Mouse (Mus musculus) neural tube, embryonic 14.5 days (tissue): ENCODE data around the gene Farsb. TPM values are rescaled to one million over a fixed set of nuclear protein-coding genes. Genes with fewer than 3 reads are reported as not detected.

Experiments
- ATAC-seq: fragments of 200-750 bp; cut with Nextera tagmentation; 2 replicates; pipeline ENCODE4 v1.8.0; 2017; ENCODE audit warnings: low read depth, mild to moderate bottlenecking, moderate TSS enrichment, moderate library complexity
- H3K27ac ChIP-seq: fragments of 300-500 bp; sonication (generic); 2 replicates; pipeline ENCODE4 v1.5.1; 2014; ENCODE audit warnings: low read depth, mild to moderate bottlenecking, control low read depth, low read length, moderate library complexity, mixed read lengths
- H3K27me3 ChIP-seq: fragments of 300-500 bp; sonication (generic); 2 replicates; pipeline ENCODE4 v1.6.1; 2014; ENCODE audit warnings: low read length; ENCODE audit not compliant: control insufficient read depth, insufficient read depth
- H3K36me3 ChIP-seq: fragments of 300-500 bp; sonication (generic); 2 replicates; pipeline ENCODE4 v1.6.1; 2014; ENCODE audit warnings: low read length, mixed read lengths; ENCODE audit not compliant: control insufficient read depth, insufficient read depth
- H3K4me1 ChIP-seq: fragments of 300-500 bp; sonication (generic); 2 replicates; pipeline ENCODE4 v1.6.1; 2014; ENCODE audit warnings: low read length; ENCODE audit not compliant: control insufficient read depth, insufficient read depth
- H3K4me2 ChIP-seq: fragments of 300-500 bp; sonication (generic); 2 replicates; pipeline ENCODE4 v1.6.1; 2014; ENCODE audit warnings: mild to moderate bottlenecking, low read depth, low read length, control low read depth
- H3K4me3 ChIP-seq: fragments of 300-500 bp; sonication (generic); 2 replicates; pipeline ENCODE4 v1.5.1; 2014; ENCODE audit warnings: low read depth, low read length, control low read depth, mixed read lengths
- H3K9ac ChIP-seq: fragments of 300-500 bp; sonication (generic); replicated peaks from 2 replicates; pipeline ENCODE4 v1.6.1; 2014; ENCODE audit warnings: low read depth, mild to moderate bottlenecking, control low read depth, low read length, mixed read lengths
- H3K9me3 ChIP-seq: fragments of 300-500 bp; sonication (generic); 2 replicates; pipeline ENCODE4 v1.6.1; 2016; ENCODE audit warnings: low read length; ENCODE audit not compliant: control insufficient read depth
- WGBS: fragments of 180-500 bp; shearing (Covaris S2); extraction: QIAGEN DNeasy Blood & Tissue Kit; methylation state at CpG from one replicate; pipeline ENCODE4 v1.1.7; 2014; 5-methylcytosine and 5-hydroxymethylcytosine counted together
- polyA plus RNA-seq: library from polyadenylated mRNA; unstranded; fragments of >200 nt; fragmentation: Nextera tagmentation; extraction: Ambion mirVana; gene quantifications from 2 replicates; pipeline ENCODE4 v1.2.1, GENCODE M21; 2014

Gene Farsb
- 171 and 177 TPM in 2 replicates for polyA plus RNA-seq

DNA sequence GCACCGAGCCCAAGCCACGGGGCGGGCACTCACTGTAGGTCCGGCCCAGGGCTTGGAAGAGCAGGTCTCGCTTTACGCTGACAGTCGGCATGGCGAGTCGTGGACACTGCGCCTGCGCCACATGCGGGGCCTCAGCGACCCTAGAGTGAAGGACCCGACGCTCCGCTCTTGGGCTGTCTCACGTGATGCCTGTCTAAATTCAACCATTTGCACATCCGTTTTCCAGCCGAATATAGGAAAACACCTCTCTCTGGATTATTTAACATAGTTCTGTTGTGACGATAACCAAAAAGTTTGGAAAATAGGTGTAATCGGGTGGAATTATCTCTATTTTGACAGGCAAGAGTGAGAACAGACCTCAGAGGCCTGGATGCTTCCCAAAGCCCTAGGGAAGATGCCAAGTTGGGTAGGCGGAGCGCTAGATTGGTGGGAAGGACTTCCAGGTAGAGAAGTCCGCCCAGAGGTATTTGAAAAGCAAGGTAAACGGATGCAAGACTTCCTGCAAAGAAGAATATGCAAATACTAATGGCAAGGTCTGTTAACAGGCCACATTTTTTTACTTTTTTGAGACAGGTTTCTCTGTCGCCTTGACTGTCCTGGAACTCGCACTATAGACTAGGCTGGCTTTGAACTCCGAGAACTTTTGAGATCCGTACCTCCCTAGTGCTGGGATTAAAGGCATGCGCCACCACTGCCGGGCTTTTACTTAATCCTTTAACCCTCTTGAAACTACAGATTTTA is at the start of gene Farsb:
Gene Farsb, minus strand, starts transcription at position 146 of the 741 bp plus-strand sequence.
- Histone ChIP-seq H3K9me3 (no peaks in the 10 kb centered on the region), H3K4me2 (peak within 1 kb of the TSS; percentile 75), H3K4me1 (peaks cover 10% of the 10 kb centered on the region), H3K27ac (peak within 1 kb of the TSS; percentile 49; the same call in 1 of the 2 replicates), H3K36me3 (no peaks in the 10 kb centered on the region), H3K4me3 (peak within 1 kb of the TSS; percentile 82), H3K9ac (peak within 1 kb of the TSS; percentile 76), H3K27me3 (no peaks in the 10 kb centered on the region)
- under 1% methylated on average over 31 of the region's 31 CpGs for WGBS
- peak; percentile 97 for ATAC-seq

DNA sequence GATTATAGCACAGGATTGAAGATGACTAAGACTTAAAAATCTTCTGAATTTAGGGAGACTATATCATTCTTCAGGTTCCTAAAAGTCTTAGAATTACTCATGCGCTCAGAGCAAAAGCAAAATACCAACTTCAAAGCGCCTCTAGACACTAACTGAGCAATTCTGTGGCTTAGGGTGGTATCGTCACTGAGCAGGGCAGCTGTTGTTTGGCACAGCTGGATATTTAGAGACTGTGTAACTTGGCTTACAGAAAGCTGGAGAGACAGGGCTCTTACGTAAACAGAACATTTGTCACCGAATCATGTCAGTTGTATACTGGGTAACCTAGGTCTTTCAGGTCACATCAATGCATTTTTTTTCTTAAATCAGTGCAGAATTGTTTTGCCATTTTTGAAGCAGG is 49.7 kb upstream of the Farsb start:
- H3K27me3 ChIP-seq = no peaks in the 10 kb centered on the region
- H3K4me1 ChIP-seq = no peaks in the 10 kb centered on the region
- H3K4me3 ChIP-seq = no peak overlapping the region; the same call in 1 of the 2 replicates
- no peak overlapping the region for H3K9ac ChIP-seq
- 24% methylated on average over 5 of the region's 5 CpGs for WGBS
- H3K36me3 ChIP-seq = no peaks in the 10 kb centered on the region
- H3K9me3 ChIP-seq = no peaks in the 10 kb centered on the region
- no peak overlapping the region; the same call in 1 of the 2 replicates for H3K4me2 ChIP-seq
- ATAC-seq = no peak
- no peak overlapping the region for H3K27ac ChIP-seq

DNA sequence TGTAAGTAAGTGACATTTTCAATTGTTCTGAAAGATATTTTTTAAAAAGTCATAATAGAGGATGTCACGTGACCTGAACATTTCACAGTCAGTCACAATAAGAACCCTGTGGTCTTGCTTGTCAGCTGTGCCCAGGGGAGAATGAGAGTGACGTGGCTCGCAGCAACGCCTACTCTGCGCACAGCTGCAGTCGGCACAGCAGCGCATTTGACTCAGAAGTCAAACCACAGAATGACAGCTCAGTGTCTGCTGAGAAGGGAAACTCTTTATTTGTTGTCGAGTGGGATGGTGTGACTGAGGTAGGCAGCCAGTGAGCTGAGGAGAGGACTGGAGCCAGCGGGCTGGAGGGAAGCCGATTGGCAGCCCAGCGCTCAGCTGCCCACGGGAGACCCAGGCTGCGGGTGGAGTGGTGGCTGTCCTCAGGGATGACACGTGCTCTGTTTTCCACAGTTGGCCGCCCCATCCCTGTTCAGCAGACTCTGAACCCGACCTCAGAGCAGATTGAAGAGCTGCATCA is 48.9 kb upstream of the Farsb start:
- Histone ChIP-seq H3K4me1 (no peaks in the 10 kb centered on the region), H3K36me3 (no peaks in the 10 kb centered on the region), H3K9me3 (no peaks in the 10 kb centered on the region), H3K27me3 (no peaks in the 10 kb centered on the region), H3K9ac (peak overlapping the region; percentile 51), H3K4me3 (peak overlapping the region; percentile 29), H3K27ac (peak overlapping the region; percentile 22; the same call in 1 of the 2 replicates), H3K4me2 (peak overlapping the region; percentile 70)
- ATAC-seq = peak; percentile 92
- 16% methylated on average over 16 of the region's 16 CpGs for WGBS

DNA sequence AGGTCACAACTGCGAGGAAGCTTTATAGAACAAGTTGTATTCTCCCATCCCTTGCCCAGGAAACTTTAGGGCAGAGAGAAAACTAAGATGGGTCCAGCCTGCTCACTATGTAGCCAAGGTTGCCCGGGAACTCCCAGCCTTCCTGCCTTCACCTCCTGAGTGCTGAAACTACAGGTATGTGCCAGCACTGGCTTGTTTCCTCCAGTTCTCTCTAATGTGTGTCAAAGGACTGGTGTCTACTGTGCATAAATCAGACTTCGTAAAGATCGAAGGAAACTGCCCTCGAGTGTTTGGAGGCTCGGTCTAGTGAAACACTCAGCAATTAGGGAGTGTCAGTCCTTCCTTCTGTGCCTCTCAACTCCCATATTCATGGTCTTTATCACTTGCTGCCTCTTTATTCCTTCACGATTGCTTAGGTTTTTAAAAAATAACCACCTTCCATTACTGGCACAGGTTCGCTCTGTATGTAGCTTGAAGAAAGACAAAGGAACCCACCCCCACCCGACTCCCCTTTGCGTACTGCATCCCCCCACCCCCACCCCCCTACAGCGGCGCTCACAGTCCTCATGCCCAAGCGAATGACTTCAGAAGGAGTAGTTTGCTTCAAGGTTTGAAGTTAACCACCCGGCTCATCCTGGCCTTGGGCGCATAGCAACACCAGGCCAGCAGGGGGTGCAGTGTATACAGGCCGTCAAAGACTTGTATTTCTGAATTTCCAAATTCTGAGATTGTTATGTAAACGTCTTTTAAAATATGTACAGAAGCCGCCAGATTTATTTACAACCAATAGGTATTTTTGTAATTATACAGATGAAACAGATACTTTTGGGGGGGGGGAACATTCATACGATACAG is 47.8 kb upstream of the Farsb start:
- no peaks in the 10 kb centered on the region for H3K27me3 ChIP-seq
- peak; percentile 70; the same call in 1 of the 2 replicates for ATAC-seq
- H3K4me2 ChIP-seq = peak overlapping the region; percentile 70
- H3K9me3 ChIP-seq = no peaks in the 10 kb centered on the region
- H3K9ac ChIP-seq = no peak overlapping the region
- no peaks in the 10 kb centered on the region for H3K4me1 ChIP-seq
- H3K4me3 ChIP-seq = no peak overlapping the region
- H3K27ac ChIP-seq = no peak overlapping the region
- H3K36me3 ChIP-seq = no peaks in the 10 kb centered on the region
- 30% methylated on average over 19 of the region's 19 CpGs for WGBS

DNA sequence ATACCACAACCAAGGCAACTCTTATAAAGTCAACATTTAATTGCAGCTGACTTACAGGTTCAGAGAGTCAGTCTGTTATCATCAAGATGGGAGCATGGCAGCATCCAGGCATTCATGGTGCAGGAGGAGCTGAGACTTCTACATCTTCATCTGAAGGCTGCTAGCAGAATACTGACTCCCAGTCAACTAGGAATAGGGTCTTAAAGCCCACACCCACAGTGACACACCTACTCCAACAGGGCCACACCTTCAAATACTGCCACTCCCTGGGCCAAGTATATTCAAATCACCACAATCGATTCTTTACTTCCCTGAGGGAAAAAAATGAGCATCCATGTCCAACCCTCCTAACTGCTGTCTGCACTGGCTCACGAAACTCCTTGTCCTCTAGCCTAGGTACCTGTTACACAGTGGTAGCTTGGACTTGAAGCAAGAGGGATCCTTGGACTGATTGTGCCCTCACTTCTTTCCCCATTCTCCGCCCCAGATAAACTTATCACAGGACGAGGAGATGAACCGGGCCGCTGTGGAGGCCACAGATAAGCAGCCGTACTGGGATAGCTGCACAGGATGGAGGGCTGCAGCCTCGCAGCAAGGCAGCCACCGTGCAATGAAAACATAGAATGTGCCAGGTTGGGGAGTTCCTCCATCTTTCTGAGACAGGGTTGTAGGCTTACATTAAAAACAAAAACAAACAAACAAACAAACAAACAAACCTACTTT is 45.9 kb upstream of the Farsb start:
- WGBS = 90% methylated on average over 9 of the region's 9 CpGs
- Histone ChIP-seq H3K9me3 (no peaks in the 10 kb centered on the region), H3K4me2 (no peak overlapping the region), H3K9ac (no peak overlapping the region), H3K4me1 (no peaks in the 10 kb centered on the region), H3K36me3 (no peaks in the 10 kb centered on the region), H3K27ac (no peak overlapping the region), H3K27me3 (no peaks in the 10 kb centered on the region), H3K4me3 (no peak overlapping the region)
- no peak for ATAC-seq

DNA sequence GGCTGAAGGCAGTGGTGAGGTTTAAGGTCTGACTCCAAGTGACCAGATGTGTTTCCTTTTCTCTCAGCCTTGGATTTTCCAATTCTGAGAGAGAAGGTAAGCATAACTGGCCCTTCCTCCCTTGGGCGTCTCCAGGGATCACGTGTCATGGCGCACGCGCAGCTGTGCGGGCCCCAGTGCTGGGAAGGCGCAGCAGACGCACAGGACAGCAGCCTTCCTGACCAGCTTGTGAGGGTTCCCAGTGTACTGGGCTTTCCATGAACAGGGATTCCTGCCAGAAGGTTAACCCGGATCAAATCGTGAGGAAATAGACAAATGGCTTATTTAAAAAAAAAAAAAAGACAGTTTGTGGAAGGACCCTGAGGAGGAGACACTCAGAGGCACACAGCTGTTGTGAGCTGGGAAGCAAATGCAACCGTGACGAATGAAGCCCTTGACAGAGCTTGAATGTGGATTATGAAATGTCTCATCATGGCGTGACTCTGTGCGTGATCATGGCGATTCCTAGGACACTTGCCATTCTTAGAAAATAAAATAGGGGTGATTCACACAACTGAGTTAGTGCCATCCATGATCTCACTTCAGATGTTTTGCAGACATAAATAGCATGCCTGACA is 43.6 kb upstream of the Farsb start:
- H3K36me3 ChIP-seq = no peaks in the 10 kb centered on the region
- no peaks in the 10 kb centered on the region for H3K9me3 ChIP-seq
- H3K27ac ChIP-seq = no peak overlapping the region
- no peaks in the 10 kb centered on the region for H3K27me3 ChIP-seq
- H3K4me1 ChIP-seq = no peaks in the 10 kb centered on the region
- H3K4me2 ChIP-seq = no peak overlapping the region
- ATAC-seq = no peak
- no peak overlapping the region for H3K9ac ChIP-seq
- H3K4me3 ChIP-seq = no peak overlapping the region
- WGBS = 83% methylated on average over 15 of the region's 15 CpGs

DNA sequence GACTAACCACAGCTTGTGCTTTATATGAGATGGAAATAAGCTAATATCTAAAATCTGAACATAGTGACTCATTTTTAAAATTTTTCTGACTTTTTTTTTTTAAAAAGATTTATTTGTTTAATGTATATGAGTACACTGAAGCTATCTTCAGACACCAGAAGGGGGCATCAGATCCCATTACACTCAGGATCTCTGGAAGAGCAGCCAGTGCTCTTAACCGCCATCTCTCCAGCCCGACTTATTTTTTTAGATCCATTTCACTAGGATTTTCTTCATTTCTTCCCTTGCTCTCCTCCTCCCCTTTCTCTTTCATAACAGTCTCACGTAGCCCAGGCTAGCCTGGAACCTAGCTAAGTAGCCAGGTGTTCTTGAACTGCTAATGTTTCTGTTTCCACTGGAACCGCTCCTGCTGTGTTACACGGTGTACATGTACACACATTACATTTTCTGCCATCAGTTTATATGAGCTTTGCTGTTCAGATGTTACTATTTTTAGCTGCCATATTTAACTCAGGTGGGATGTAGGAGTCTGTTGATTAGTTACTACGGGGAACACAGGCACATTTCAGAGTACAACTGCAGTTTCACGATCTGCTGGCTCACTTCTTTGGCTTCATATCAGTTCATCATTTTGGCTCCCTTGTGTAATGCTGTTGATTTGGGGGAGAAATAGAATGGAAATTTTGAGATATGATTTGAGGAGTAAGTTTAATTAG is 42.0 kb upstream of the Farsb start:
- no peak overlapping the region for H3K27ac ChIP-seq
- H3K4me3 ChIP-seq = no peak overlapping the region
- WGBS = 73% methylated on average over 7 of the region's 7 CpGs
- H3K9ac ChIP-seq = no peak overlapping the region
- H3K4me1 ChIP-seq = no peaks in the 10 kb centered on the region
- H3K27me3 ChIP-seq = no peaks in the 10 kb centered on the region
- ATAC-seq = no peak
- no peaks in the 10 kb centered on the region for H3K36me3 ChIP-seq
- H3K4me2 ChIP-seq = no peak overlapping the region
- H3K9me3 ChIP-seq = no peaks in the 10 kb centered on the region

DNA sequence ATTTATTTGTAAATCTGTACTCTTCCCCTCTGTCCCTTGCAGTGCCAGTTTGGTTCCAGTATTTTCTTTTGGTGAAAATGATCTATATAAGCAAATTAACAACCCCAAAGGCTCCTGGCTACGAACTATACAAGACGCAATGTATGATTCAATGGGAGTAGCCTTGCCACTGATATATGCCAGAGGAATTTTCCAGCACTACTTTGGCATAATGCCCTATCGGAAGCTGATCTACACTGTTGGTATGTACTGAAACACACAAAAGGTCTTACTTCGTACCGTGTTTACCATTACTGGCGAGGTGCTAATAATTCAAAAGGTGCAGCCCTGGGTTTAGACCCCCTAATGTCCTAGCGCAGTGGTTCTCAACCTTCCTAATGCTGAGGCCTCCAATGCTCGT is 40.3 kb upstream of the Farsb start:
- no peaks in the 10 kb centered on the region for H3K27me3 ChIP-seq
- no peak overlapping the region for H3K4me3 ChIP-seq
- 93% methylated on average over 8 of the region's 8 CpGs for WGBS
- no peak overlapping the region for H3K27ac ChIP-seq
- no peaks in the 10 kb centered on the region for H3K4me1 ChIP-seq
- H3K4me2 ChIP-seq = no peak overlapping the region
- H3K36me3 ChIP-seq = no peaks in the 10 kb centered on the region
- no peak overlapping the region for H3K9ac ChIP-seq
- H3K9me3 ChIP-seq = no peaks in the 10 kb centered on the region
- no peak for ATAC-seq
